Mouse (Mus musculus) embryonic facial prominence, embryonic 11.5 days (tissue): Measurements from ENCODE around the gene Nlrp10. TPM values are rescaled to one million over a fixed set of nuclear protein-coding genes. Genes with fewer than 3 reads are reported as not detected.

Source experiments
- ATAC-seq: fragments of 200-750 bp; cut with Nextera tagmentation; replicated peaks from 2 replicates; pipeline ENCODE4 v1.8.0; 2017; ENCODE audit warnings: low read depth; ENCODE audit not compliant: insufficient number of reproducible peaks, low FRiP score, low TSS enrichment
- DNase-seq: peaks from one replicate; pipeline ENCODE4 v3.0.0-alpha.2; 2015; ENCODE audit warnings: low spot score
- H3K27ac ChIP-seq: fragments of 300-500 bp; sonication (generic); replicated peaks from 2 replicates; pipeline ENCODE4 v1.5.1; 2014; ENCODE audit warnings: mild to moderate bottlenecking, low read depth, low read length, control low read depth
- H3K27me3 ChIP-seq: fragments of 300-500 bp; sonication (generic); 2 replicates; pipeline ENCODE4 v1.6.1; 2014; ENCODE audit warnings: mild to moderate bottlenecking, low read length, moderate library complexity, mixed read lengths; ENCODE audit not compliant: control insufficient read depth, insufficient read depth
- H3K36me3 ChIP-seq: fragments of 300-500 bp; sonication (generic); replicated peaks from 2 replicates; pipeline ENCODE4 v1.6.1; 2014; ENCODE audit warnings: low read depth, mild to moderate bottlenecking, low read length, moderate library complexity, mixed read lengths; ENCODE audit not compliant: control insufficient read depth, insufficient read depth
- H3K4me1 ChIP-seq: fragments of 300-500 bp; sonication (generic); 2 replicates; pipeline ENCODE4 v1.6.1; 2014; ENCODE audit warnings: low read length, mixed read lengths; ENCODE audit not compliant: control insufficient read depth, insufficient read depth
- H3K4me2 ChIP-seq: fragments of 300-500 bp; sonication (generic); 2 replicates; pipeline ENCODE4 v1.6.1; 2014; ENCODE audit warnings: low read depth, mild to moderate bottlenecking, control low read depth, low read length, moderate library complexity
- H3K4me3 ChIP-seq: fragments of 300-500 bp; sonication (generic); 2 replicates; pipeline ENCODE4 v1.5.1; 2014; ENCODE audit warnings: low read depth, low read length, control low read depth
- H3K9ac ChIP-seq: fragments of 300-500 bp; sonication (generic); replicated peaks from 2 replicates; pipeline ENCODE4 v1.6.1; 2014; ENCODE audit warnings: mild to moderate bottlenecking, control low read depth, low read length
- H3K9me3 ChIP-seq: fragments of 300-500 bp; sonication (generic); replicated peaks from 2 replicates; pipeline ENCODE4 v1.6.1; 2016; ENCODE audit warnings: mild to moderate bottlenecking, low read length, inconsistent platforms, mixed read lengths; ENCODE audit not compliant: control insufficient read depth
- WGBS: fragments of 180-500 bp; shearing (Covaris S2); extraction: QIAGEN DNeasy Blood & Tissue Kit; methylation state at CpG from one replicate; pipeline ENCODE4 v1.1.7; 2014; 5-methylcytosine and 5-hydroxymethylcytosine counted together
- polyA plus RNA-seq: library from polyadenylated mRNA; unstranded; fragments of >200 nt; fragmentation: Nextera tagmentation; extraction: Ambion mirVana; gene quantifications from 2 replicates; pipeline ENCODE4 v1.2.1, GENCODE M21; 2014

The Nlrp10 gene
- polyA plus RNA-seq, 1 experiment from 2014 or later: 0.07 TPM

DNA sequence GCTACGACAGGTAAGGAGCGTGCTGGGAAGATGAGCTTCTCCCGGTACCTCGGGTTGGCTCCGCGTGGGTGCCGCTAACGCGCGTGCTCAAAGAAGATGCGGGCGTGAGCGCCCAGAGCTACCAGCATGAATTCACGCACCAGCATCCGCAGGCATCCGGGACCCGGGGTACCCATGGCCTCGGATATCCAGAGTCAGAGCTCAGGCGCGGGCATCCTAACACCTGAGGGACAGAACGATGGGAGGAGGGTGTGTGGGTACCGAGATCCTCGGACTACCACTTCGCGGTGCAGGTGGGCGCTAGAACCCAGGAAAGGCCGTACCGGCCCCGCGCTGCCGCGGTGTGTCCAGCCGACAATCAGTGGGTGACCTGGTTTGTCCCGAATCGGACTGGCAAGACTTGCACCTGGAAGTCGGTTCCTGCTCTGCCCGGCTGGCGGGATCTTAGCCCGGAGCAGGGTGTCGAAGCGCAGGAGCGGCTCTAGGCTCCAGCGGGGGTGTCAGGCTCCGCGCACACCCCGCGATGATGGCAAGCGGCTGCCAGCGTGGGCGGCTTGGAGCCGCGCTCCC is 20.9 kb upstream of the Nlrp10 start:
- Histone ChIP-seq H3K4me1 (peaks cover 2% of the 10 kb centered on the region; the same call in 1 of the 2 replicates), H3K36me3 (no peaks in the 10 kb centered on the region), H3K9ac (peak overlapping the region; percentile 46), H3K27me3 (peaks cover 12% of the 10 kb centered on the region), H3K4me3 (peak overlapping the region; percentile 51), H3K27ac (no peak overlapping the region), H3K9me3 (no peaks in the 10 kb centered on the region), H3K4me2 (peak overlapping the region; percentile 97)
- under 1% methylated on average over 52 of the region's 52 CpGs for WGBS
- peak; percentile 47 for ATAC-seq
- DNase-seq: peak; percentile 26

DNA sequence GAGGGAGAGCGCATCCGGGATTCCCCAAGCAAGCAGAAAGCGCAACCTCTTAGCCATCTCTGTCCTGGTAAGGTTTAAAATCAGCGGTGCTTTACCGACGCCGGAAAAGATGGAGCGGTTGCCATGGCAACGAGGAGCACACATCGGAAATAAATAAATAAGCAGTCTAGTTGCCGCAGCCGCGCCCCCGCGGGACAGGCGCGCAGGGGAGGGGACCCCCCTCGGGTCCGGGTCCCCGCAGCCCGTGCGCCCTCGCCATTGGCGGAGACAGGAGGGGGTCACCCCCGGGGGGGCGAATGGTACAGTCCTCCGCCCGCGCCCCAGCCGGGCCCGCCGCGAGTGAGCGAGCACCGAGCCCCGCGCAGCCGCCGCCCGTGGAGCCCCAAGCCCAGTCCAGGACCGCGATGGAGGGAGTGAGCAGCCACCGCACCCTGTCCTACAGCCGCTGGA is 20.4 kb upstream of the Nlrp10 start, which contains the start of gene Tub:
Tub (plus strand) TSS at position 27 of the 450 bp plus-strand sequence.
- H3K27ac ChIP-seq: no peak within 1 kb of the TSS
- H3K9me3 ChIP-seq: no peaks in the 10 kb centered on the region
- H3K4me2 ChIP-seq: peak within 1 kb of the TSS; percentile 97
- DNase-seq (peak; percentile 84), ATAC-seq (peak; percentile 69)
- H3K4me3 ChIP-seq: peak within 1 kb of the TSS; percentile 51
- H3K36me3 ChIP-seq: no peaks in the 10 kb centered on the region
- under 1% methylated on average over 34 of the region's 44 CpGs for WGBS
- H3K27me3 ChIP-seq: peaks cover 12% of the 10 kb centered on the region
- H3K4me1 ChIP-seq: peaks cover 2% of the 10 kb centered on the region; the same call in 1 of the 2 replicates
- H3K9ac ChIP-seq: peak within 1 kb of the TSS; percentile 46

DNA sequence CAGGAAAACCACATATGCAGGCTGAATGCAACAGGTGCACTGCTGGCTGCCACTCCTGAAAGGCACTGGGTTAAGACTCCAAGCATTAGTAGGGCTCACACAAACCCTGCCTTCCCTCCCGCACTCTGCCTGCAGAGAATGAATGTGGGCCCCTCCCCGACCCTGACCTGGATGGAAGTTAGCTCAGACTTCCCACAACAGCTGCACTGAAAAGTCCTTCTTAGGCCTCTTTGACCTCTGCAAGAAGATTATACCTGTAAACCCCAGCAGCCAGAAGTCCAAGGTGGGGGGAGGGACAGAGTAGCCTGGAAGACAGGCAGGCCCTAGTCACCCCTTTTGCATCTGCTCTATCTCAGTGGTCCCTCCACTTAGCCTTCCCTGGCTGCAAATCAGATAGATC is 19.3 kb upstream of the Nlrp10 start:
- Histone ChIP-seq H3K4me2 (no peak overlapping the region), H3K9me3 (no peaks in the 10 kb centered on the region), H3K27me3 (peaks cover 12% of the 10 kb centered on the region), H3K4me1 (peaks cover 2% of the 10 kb centered on the region; the same call in 1 of the 2 replicates), H3K36me3 (no peaks in the 10 kb centered on the region), H3K9ac (no peak overlapping the region), H3K27ac (no peak overlapping the region), H3K4me3 (no peak overlapping the region)
- 39% methylated on average over 2 of the region's 2 CpGs for WGBS
- DNase-seq: no peak
- ATAC-seq: no peak

DNA sequence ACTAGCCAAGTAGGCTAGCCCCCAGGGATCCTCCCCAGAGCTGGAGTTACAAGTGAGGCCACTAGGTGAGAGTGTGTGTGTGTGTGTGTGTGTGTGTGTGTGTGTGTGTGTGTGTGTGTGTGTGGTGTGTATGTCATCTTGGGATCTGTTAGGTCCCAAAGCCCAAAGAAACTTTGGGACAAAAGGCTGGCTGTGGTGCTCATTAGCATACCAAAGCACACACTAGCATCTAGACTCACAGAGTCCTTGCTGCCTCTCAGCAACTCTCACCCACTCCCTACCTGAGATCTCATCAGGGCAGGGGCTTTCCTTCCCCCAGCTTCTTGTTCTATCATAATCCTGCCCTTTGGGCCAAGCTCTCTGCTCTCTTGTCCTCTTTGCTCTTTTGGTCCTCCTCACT is 18.6 kb upstream of the Nlrp10 start:
- peaks cover 2% of the 10 kb centered on the region; the same call in 1 of the 2 replicates for H3K4me1 ChIP-seq
- DNase-seq (no peak), ATAC-seq (no peak)
- no peak overlapping the region for H3K27ac ChIP-seq
- H3K4me3 ChIP-seq: no peak overlapping the region
- no peak overlapping the region for H3K9ac ChIP-seq
- no peaks in the 10 kb centered on the region for H3K36me3 ChIP-seq
- H3K27me3 ChIP-seq: peaks cover 12% of the 10 kb centered on the region
- H3K9me3 ChIP-seq: no peaks in the 10 kb centered on the region
- no peak overlapping the region for H3K4me2 ChIP-seq

DNA sequence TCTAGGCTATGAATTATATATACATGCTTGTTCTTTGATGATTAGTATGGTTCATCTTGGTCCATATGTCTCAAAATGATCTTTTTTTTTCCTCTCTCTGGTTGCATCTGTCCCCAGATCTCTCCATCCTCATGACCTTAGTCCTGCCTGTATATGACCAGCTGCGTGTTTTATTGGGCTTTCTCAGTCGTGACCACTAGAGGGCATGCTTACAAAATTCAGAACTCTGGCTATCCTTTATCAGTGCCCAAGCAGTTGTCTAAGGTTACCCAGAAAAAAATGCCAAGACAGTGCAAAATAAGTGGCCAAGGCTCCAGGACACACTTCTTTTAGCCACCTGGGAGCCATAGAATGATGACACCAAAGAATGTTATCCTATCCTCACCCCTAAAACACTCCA is 14.0 kb upstream of the Nlrp10 start:
- H3K36me3 ChIP-seq: peaks cover 5% of the 10 kb centered on the region; the same call in 1 of the 2 replicates
- peak; percentile 75 for DNase-seq

DNA sequence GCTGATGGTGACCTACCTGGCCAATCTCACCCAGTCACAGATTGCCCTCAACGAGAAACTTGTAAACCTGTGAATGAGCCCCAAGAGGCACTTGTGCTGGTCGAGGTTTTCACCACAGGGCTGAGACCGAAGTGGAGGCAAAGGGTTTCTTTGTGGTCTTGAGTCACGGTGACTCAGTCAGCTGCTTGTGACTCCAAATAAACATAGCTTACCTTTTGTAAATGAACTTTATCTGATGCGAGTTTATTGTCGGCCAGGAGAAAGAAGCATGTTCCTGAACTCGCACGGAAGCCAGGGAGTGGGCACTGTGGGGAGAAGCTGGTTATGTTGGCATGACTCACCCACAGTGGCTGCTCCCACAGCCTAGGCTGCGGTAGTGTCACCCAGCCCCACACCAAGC is 11.5 kb upstream of the Nlrp10 start:
- Histone ChIP-seq H3K4me2 (no peak overlapping the region), H3K27ac (no peak overlapping the region), H3K9me3 (no peaks in the 10 kb centered on the region), H3K4me3 (no peak overlapping the region), H3K27me3 (no peaks in the 10 kb centered on the region), H3K4me1 (no peaks in the 10 kb centered on the region), H3K36me3 (peaks cover 5% of the 10 kb centered on the region; the same call in 1 of the 2 replicates), H3K9ac (no peak overlapping the region)
- ATAC-seq: no peak
- 89% methylated on average over 9 of the region's 9 CpGs for WGBS
- no peak for DNase-seq

More for the DNA sequence above, 14.0 kb upstream of the Nlrp10 start:
- WGBS: 2% methylated on average over 2 of the region's 2 CpGs
- Histone ChIP-seq H3K9ac (no peak overlapping the region), H3K4me2 (no peak overlapping the region), H3K4me3 (no peak overlapping the region), H3K4me1 (no peaks in the 10 kb centered on the region), H3K27me3 (no peaks in the 10 kb centered on the region), H3K27ac (no peak overlapping the region), H3K9me3 (no peaks in the 10 kb centered on the region)
- ATAC-seq: 0 out of 2 replicates have a peak, but pooled peaks have one; percentile 11

DNA sequence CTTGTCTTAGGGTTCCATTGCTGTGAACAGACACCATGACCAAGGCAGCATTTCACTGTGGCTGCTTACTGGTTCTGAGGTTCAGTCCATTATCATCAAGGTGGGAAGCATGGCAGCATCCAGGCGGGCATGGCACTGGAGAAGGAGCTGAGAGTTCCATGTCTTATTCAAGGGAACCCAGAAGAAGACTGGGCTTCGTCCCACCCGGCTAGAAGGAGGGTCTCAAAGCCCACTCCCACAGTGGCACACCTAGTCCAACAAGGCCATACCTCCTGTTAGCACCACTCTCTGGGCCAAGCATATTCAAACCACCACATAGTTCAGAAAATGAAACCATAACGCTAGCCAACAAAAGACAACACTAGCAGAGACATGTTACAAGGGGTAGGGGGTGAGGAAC is 6.6 kb upstream of the Nlrp10 start:
- WGBS: 98% methylated on average over 4 of the region's 4 CpGs
- DNase-seq: no peak

DNA sequence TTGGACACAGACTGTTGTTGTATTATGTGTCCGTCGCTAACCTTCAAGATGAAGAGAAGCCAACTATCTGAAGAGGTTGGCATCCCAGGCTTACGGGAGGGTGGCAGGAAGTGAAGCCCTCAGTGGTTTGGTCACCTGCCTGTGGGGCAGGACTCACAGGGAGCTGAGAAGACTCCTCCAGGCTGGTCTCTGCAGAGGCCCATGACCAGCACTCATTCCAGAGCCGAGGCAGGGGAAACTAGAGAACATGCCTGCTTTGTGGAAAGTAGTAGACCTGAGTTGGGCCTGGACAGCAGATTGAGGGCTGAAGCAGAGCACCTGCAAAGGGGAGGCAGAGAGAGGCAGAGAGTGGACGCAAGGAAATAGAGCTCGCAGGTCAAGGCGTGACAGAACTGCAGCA is 5.4 kb upstream of the Nlrp10 start:
- Histone ChIP-seq H3K9me3 (no peaks in the 10 kb centered on the region), H3K9ac (peak overlapping the region; percentile 26), H3K4me1 (peaks cover 3% of the 10 kb centered on the region; the same call in 1 of the 2 replicates), H3K36me3 (no peaks in the 10 kb centered on the region; the same call in 1 of the 2 replicates), H3K4me2 (peak overlapping the region; percentile 83), H3K27me3 (no peaks in the 10 kb centered on the region), H3K4me3 (peak overlapping the region; percentile 87), H3K27ac (no peak overlapping the region)
- DNase-seq (no peak), ATAC-seq (no peak)
- 87% methylated on average over 7 of the region's 7 CpGs for WGBS

More for the DNA sequence above, 6.6 kb upstream of the Nlrp10 start:
- Histone ChIP-seq H3K4me2 (no peak overlapping the region), H3K4me1 (peaks cover 3% of the 10 kb centered on the region; the same call in 1 of the 2 replicates), H3K27me3 (no peaks in the 10 kb centered on the region), H3K9me3 (no peaks in the 10 kb centered on the region), H3K27ac (no peak overlapping the region), H3K4me3 (no peak overlapping the region), H3K9ac (no peak overlapping the region), H3K36me3 (peaks cover 4% of the 10 kb centered on the region; the same call in 1 of the 2 replicates)
- ATAC-seq: no peak
